Mouse (Mus musculus) spleen, adult 2 months (tissue): ENCODE data around the gene Mocs3. TPM values are rescaled to one million over a fixed set of nuclear protein-coding genes. Genes with fewer than 3 reads are reported as not detected.

Experiments
- DNase-seq, 2 experiments: peaks; one replicate each; pipeline versions ENCODE4 v3.0.0 to v3.0.0-alpha.2; 2012 to 2021; ENCODE audit warnings: low spot score in 2 of 2, low read depth in 1 of 2
- H3K27ac ChIP-seq: fragments of 200-500 bp; 2 replicates; pipeline ENCODE4 v1.5.1; 2012; ENCODE audit warnings: low read length, inconsistent platforms; ENCODE audit not compliant: insufficient read depth
- H3K27me3 ChIP-seq: fragments of 200-500 bp; 2 replicates; pipeline ENCODE4 v1.6.1; 2012; ENCODE audit warnings: mild to moderate bottlenecking, moderate library complexity, low read length, inconsistent platforms; ENCODE audit not compliant: control insufficient read depth, insufficient read depth
- H3K36me3 ChIP-seq: fragments of 200-500 bp; 2 replicates; pipeline ENCODE4 v1.6.1; 2012; ENCODE audit warnings: mild to moderate bottlenecking, low read length, inconsistent platforms; ENCODE audit not compliant: control insufficient read depth, insufficient read depth
- H3K4me1 ChIP-seq: fragments of 200-500 bp; 2 replicates; pipeline ENCODE4 v1.6.1; 2011; ENCODE audit warnings: inconsistent platforms; ENCODE audit not compliant: control insufficient read depth, insufficient read depth, insufficient read length
- H3K4me3 ChIP-seq: fragments of 200-500 bp; 2 replicates; pipeline ENCODE4 v1.5.1; 2011; ENCODE audit warnings: mild to moderate bottlenecking, inconsistent platforms; ENCODE audit not compliant: insufficient read depth, insufficient read length; ENCODE audit errors: extremely low read depth
- CTCF ChIP-seq: fragments of 200-500 bp; IDR thresholded peaks from 2 replicates; pipeline ENCODE4 v1.5.1; 2011; ENCODE audit warnings: mild to moderate bottlenecking, inconsistent platforms; ENCODE audit not compliant: insufficient read depth, insufficient read length, insufficient replicate concordance; ENCODE audit errors: extremely low read depth
- POLR2A ChIP-seq: fragments of 200-500 bp; IDR thresholded peaks from 2 replicates; pipeline ENCODE4 v1.6.1; 2011; ENCODE audit warnings: low read depth, low read length, inconsistent platforms
- WGBS: fragments of 180-500 bp; shearing (Covaris S2); methylation state at CpG from one replicate; pipeline ENCODE4 v1.1.7; 2018; 5-methylcytosine and 5-hydroxymethylcytosine counted together
- polyA plus RNA-seq: library from polyadenylated mRNA; depleted of rRNA; stranded (reverse); fragments of >200 nt; gene quantifications from 2 replicates; pipeline ENCODE4 v1.2.3, GENCODE M21; 2012

Mocs3 gene
- polyA plus RNA-seq, 1 experiment = 17.0 TPM

DNA sequence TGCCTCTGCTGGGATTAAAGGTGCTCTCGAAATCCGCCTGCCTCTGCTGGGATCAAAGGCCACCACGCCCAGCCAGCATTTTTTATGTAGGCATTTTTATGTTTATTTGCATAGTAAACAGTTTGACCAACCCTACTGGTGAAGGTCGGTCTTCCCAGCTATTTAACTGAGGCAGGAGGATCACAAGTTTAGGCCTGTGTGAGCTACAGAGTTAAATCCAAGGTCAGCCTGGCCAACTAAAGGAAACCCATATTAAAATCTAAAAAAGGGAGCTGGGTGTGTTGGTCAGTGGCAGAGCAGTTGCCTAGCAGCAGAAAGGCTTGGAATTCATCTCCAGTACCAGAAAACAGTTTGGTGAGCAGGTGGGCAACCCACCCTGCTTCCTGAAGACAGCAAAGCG, 2.9 kb downstream of the Mocs3 start:
- Histone ChIP-seq H3K4me1 (peaks cover 13% of the 10 kb centered on the region), H3K27me3 (no peaks in the 10 kb centered on the region), H3K36me3 (no peaks in the 10 kb centered on the region), H3K4me3 (no peak overlapping the region), H3K27ac (no peak overlapping the region)
- no peak for DNase-seq
- WGBS = 95% methylated on average over 5 of the region's 5 CpGs
- TF ChIP-seq CTCF (no peak), POLR2A (no peak)

DNA sequence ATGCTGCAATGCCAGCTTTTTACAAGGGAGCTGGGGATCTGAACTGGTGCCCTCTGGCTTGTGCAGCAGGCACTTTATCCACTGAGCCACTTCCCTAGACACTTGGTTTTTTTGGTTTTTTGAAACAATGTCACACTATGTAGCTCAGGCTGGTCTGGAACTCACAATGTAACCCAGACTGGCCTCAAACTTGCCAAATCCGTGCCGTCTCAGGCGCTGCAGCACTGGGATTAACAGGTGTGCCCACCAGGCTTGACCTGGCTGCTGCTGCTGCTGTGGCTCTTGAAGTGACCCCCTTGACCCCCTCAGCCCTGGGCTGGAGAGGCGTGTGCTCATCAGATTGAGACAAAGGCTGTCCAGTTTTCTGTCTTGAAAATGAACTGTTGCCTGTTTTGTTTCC, 7.9 kb downstream of the Mocs3 start:
- DNase-seq = no peak
- no peak for TF ChIP-seq POLR2A
- Histone ChIP-seq H3K4me3 (no peak overlapping the region), H3K27me3 (no peaks in the 10 kb centered on the region), H3K36me3 (no peaks in the 10 kb centered on the region), H3K27ac (no peak overlapping the region), H3K4me1 (no peaks in the 10 kb centered on the region)
- 90% methylated on average over 4 of the region's 4 CpGs for WGBS

DNA sequence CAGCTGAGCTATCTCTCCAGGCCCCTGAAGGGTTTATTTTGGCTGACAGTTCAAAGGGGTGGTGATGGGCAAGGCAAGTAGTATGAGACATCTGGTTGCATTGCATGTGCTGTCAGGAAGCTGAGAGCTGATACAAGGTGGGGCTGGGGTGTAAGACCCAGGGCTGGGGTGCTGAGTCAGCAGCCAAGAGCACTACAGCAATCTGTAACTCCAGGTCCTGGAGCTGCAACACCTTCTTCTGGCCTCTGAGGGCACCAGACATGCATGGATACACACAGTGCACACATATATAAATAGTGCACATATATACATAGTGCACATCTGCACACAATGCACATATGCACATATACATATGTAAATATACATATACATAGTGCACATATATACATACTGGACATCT, 12.4 kb downstream of the Mocs3 start:
- Histone ChIP-seq H3K4me1 (no peaks in the 10 kb centered on the region), H3K27ac (no peak overlapping the region), H3K27me3 (no peaks in the 10 kb centered on the region), H3K36me3 (no peaks in the 10 kb centered on the region), H3K4me3 (no peak overlapping the region)
- TF ChIP-seq POLR2A (no peak), CTCF (no peak)
- DNase-seq = no peak

DNA sequence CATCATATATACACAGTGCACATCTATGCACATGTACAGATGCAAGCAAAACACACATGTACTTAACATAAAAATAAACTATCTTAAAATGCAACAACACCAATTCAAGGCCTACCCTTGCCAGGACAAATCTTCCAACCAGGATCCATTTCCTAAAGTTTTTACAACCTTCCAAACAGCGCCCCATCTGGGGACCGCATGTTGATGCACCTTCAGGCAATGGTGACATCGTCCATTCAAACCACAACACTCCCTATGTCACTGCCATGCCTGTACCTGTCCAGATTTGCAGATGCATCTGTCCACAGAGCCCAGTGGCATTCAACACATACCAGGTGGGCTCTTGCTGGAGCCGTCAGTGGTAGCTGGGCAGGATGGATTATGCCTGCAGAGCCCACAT, 12.9 kb downstream of the Mocs3 start:
- Histone ChIP-seq H3K27ac (no peak overlapping the region), H3K4me1 (no peaks in the 10 kb centered on the region), H3K27me3 (no peaks in the 10 kb centered on the region), H3K36me3 (no peaks in the 10 kb centered on the region), H3K4me3 (no peak overlapping the region)
- no peak for DNase-seq
- 86% methylated on average over 4 of the region's 4 CpGs for WGBS
- no peak for TF ChIP-seq POLR2A
- TF ChIP-seq CTCF = no peak

DNA sequence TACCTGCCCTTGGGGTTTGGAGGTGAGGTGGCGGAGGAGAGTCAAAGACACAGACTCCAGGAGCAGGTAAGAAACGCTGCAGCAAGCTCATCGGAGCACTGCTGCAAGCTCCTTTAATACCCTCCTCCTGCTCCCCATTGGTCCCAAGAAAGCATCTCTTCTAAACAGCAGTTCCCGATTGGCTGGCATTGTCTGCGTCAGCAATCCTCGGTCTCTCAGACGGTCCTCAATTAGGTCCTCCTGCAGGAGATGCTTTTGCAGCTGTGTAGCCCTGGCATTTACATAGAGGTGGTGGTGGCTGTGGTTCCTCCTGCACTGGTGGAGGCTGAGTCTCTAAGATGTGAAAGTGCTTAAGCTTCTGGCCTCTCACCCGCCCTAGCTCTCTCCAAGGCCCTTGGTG, 15.1 kb downstream of the Mocs3 start:
- no peak for DNase-seq
- TF ChIP-seq CTCF (no peak), POLR2A (no peak)
- no peaks in the 10 kb centered on the region for H3K27me3 ChIP-seq
- no peak overlapping the region for H3K27ac ChIP-seq
- no peak overlapping the region for H3K4me3 ChIP-seq
- WGBS = 59% methylated on average over 8 of the region's 8 CpGs
- H3K4me1 ChIP-seq = no peaks in the 10 kb centered on the region
- no peaks in the 10 kb centered on the region for H3K36me3 ChIP-seq

DNA sequence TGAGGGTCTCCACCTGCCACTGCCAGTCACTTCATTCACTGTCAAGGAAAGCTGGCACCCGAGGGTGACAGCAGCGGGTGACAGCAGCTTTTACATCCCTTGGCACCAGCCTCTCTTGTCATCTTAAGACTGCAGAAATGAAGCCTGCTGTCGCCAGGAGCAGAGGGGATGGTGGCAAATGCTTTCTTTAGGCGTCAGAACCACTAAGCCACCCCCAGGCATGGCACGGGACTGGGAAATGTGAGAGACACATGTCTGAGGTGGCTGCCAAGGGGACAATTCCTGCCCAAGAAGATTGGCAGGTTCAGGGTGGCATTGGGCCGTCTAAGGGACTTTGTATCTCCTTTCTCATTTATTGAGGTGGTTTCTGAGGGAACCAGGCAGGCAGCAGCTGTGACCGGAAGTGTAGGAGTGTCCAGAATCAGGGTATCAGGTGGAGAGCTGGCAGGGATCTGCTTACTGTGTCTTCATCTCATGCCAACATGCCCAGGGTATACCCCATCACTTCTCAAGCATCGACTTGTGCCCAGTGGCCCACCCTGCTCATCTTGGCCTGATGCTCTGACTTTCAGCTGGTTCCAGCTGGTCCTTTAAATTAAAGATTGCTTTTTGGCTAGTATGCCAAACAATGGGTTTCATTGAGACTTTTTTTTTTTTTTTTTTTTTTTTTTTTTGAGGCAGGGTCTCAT, 17.9 kb downstream of the Mocs3 start:
- DNase-seq = no peak
- Histone ChIP-seq H3K27ac (no peak overlapping the region), H3K4me1 (no peaks in the 10 kb centered on the region), H3K27me3 (no peaks in the 10 kb centered on the region), H3K36me3 (no peaks in the 10 kb centered on the region), H3K4me3 (no peak overlapping the region)
- 82% methylated on average over 8 of the region's 8 CpGs for WGBS
- no peak for TF ChIP-seq CTCF
- no peak for TF ChIP-seq POLR2A

DNA sequence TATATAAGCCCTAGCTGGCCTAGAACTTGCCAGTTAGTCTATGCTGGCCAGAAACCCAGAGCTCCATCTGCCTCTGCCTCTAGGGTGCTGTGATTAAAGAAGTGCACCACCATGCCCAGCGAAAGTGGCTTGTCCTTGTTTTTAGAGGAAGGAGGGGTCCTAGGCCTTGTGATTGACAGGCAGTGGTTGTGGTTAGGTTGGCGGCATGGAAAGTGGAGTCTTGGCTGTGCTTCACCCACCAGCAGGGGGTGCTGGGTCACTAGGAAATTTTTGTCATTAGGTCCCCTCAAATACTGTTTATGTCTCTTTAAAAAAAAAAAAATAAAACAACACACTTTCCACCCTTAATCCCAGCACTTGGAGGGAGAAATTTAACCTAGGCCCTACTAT, 18.4 kb downstream of the Mocs3 start:
- DNase-seq = peak in 1 of 2 experiments; percentile 19
- 12% methylated on average over 2 of the region's 2 CpGs for WGBS

More for the DNA sequence above, 18.4 kb downstream of the Mocs3 start:
- TF ChIP-seq CTCF (no peak), POLR2A (no peak)
- Histone ChIP-seq H3K27me3 (no peaks in the 10 kb centered on the region), H3K27ac (no peak overlapping the region), H3K4me3 (no peak overlapping the region), H3K36me3 (no peaks in the 10 kb centered on the region), H3K4me1 (peaks cover under 1% of the 10 kb centered on the region; the same call in 1 of the 2 replicates)
